Comparison of ENCODE assay signal across 8 mouse cellular contexts in genomic region chr3:105114269-105114668, GRCm38 (mm10). TPM values are rescaled to one million over a fixed set of nuclear protein-coding genes. Genes with fewer than 3 reads are reported as not detected.
DNase-seq lines count a peak whose midpoint lies in the region; ATAC-seq and TF ChIP-seq lines count a peak whose summit lies in the region.

No protein-coding gene starts in this region.

- peak; percentile 64; the same call in 1 of the 2 replicates for TF ChIP-seq CTCF in testis, adult 2 months (IDR thresholded peaks at IDR 0.05; ENCODE audit: control insufficient read depth, insufficient read depth, insufficient replicate concordance, low read depth, low read length)

- no peaks in the 10 kb centered on the region for H3K27me3 ChIP-seq in kidney, embryonic 16.5 days (ENCODE audit: insufficient read depth, low read length)
- H3K27me3 ChIP-seq in limb, embryonic 15.5 days = no peaks in the 10 kb centered on the region
- H3K27me3 ChIP-seq in neural tube, embryonic 11.5 days (ENCODE audit: control insufficient read depth, insufficient read depth, low read length) = no peaks in the 10 kb centered on the region
- H3K27me3 ChIP-seq in testis, adult 2 months (ENCODE audit: control insufficient read depth, insufficient read depth, low read length) = no peaks in the 10 kb centered on the region

- ATAC-seq in kidney, embryonic 16.5 days (ENCODE audit: low FRiP score, low TSS enrichment) = peak; percentile 77; the same call in 1 of the 2 replicates
- ATAC-seq in limb, embryonic 15.5 days (ENCODE audit: insufficient number of reproducible peaks, low FRiP score, low TSS enrichment, low read depth) = 0 out of 2 replicates have a peak, but pooled peaks have one; percentile 24
- ATAC-seq in neural tube, embryonic 11.5 days (ENCODE audit: insufficient read depth, low FRiP score, low TSS enrichment) = peak; percentile 50; the same call in 1 of the 2 replicates

- 26% methylated on average over 2 of the region's 2 CpGs for WGBS in kidney, embryonic 16.5 days
- WGBS in limb, embryonic 15.5 days = 23% methylated on average over 2 of the region's 2 CpGs
- 30% methylated on average over 2 of the region's 2 CpGs for WGBS in neural tube, embryonic 11.5 days

- TF ChIP-seq POLR2A in testis, adult 2 months (IDR thresholded peaks at IDR 0.05; ENCODE audit: control insufficient read depth, low read depth, low read length) = no peak

- H3K4me3 ChIP-seq in kidney, embryonic 16.5 days (ENCODE audit: low read length) = no peak overlapping the region
- H3K4me3 ChIP-seq in limb, embryonic 15.5 days = no peak overlapping the region
- no peak overlapping the region for H3K4me3 ChIP-seq in neural tube, embryonic 11.5 days (ENCODE audit: low read depth, low read length)
- H3K4me3 ChIP-seq in testis, adult 2 months (ENCODE audit: control insufficient read depth, low read depth, low read length) = no peak overlapping the region

- no peaks in the 10 kb centered on the region for H3K4me1 ChIP-seq in kidney, embryonic 16.5 days (ENCODE audit: insufficient read depth, low read length)
- H3K4me1 ChIP-seq in limb, embryonic 15.5 days = peaks cover 9% of the 10 kb centered on the region
- no peaks in the 10 kb centered on the region for H3K4me1 ChIP-seq in neural tube, embryonic 11.5 days (ENCODE audit: control insufficient read depth, insufficient read depth, low read length)
- no peaks in the 10 kb centered on the region for H3K4me1 ChIP-seq in testis, adult 2 months (ENCODE audit: control insufficient read depth, insufficient read depth, low read length)

- H3K9me3 ChIP-seq in kidney, embryonic 16.5 days (ENCODE audit: low read length) = no peaks in the 10 kb centered on the region
- no peaks in the 10 kb centered on the region for H3K9me3 ChIP-seq in limb, embryonic 15.5 days
- H3K9me3 ChIP-seq in neural tube, embryonic 11.5 days (ENCODE audit: control insufficient read depth, low read length) = no peaks in the 10 kb centered on the region

- peak; percentile 88 for DNase-seq in 3T3-L1 (ENCODE audit: low read depth, low spot score)
- peak; percentile 49 to 65 for DNase-seq in adrenal gland, adult 18-20 months (ENCODE audit: low spot score in 2 of 2)
- DNase-seq in embryo, embryonic 11 days = peak; percentile 80
- DNase-seq in heart, adult 8-10 months (ENCODE audit: low spot score) = peak; percentile 65
- peak; percentile 69 for DNase-seq in neural tube, embryonic 11.5 days (ENCODE audit: low spot score)

- H3K9ac ChIP-seq in kidney, embryonic 16.5 days (replicated peaks; ENCODE audit: low read length) = no peak overlapping the region
- no peak overlapping the region for H3K9ac ChIP-seq in limb, embryonic 15.5 days
- H3K9ac ChIP-seq in neural tube, embryonic 11.5 days (ENCODE audit: low read length) = no peak overlapping the region

- no peaks in the 10 kb centered on the region for H3K36me3 ChIP-seq in kidney, embryonic 16.5 days (ENCODE audit: insufficient read depth, low read length)
- no peaks in the 10 kb centered on the region for H3K36me3 ChIP-seq in limb, embryonic 15.5 days
- no peaks in the 10 kb centered on the region for H3K36me3 ChIP-seq in neural tube, embryonic 11.5 days (ENCODE audit: control insufficient read depth, insufficient read depth, low read length)
- no peaks in the 10 kb centered on the region for H3K36me3 ChIP-seq in testis, adult 2 months (ENCODE audit: control insufficient read depth, insufficient read depth, low read length)

- no peak overlapping the region for H3K4me2 ChIP-seq in kidney, embryonic 16.5 days (replicated peaks; ENCODE audit: low read depth, low read length)
- no peak overlapping the region for H3K4me2 ChIP-seq in limb, embryonic 15.5 days
- no peak overlapping the region for H3K4me2 ChIP-seq in neural tube, embryonic 11.5 days (ENCODE audit: low read depth)

- no peak overlapping the region for H3K27ac ChIP-seq in kidney, embryonic 16.5 days (ENCODE audit: low read length)
- H3K27ac ChIP-seq in limb, embryonic 15.5 days = no peak overlapping the region
- H3K27ac ChIP-seq in neural tube, embryonic 11.5 days (ENCODE audit: low read depth, low read length) = no peak overlapping the region
- no peak overlapping the region for H3K27ac ChIP-seq in testis, adult 2 months (ENCODE audit: control insufficient read depth, insufficient read depth, low read depth, low read length)

RNA-seq across cellular contexts. Expression of gene 4930564D02Rik, which starts 47.6 kb away (rescaled TPM):
- not detected for total RNA-seq in adrenal gland, adult 18-20 months (2021)
- total RNA-seq in heart, adult 8-10 months (2022) = not detected
- not detected in 2 replicates for polyA plus RNA-seq in kidney, embryonic 16.5 days (2015; fragmentation: Nextera tagmentation; extraction: Ambion mirVana)
- polyA plus RNA-seq in limb, embryonic 15.5 days (2015; fragmentation: Nextera tagmentation; extraction: Ambion mirVana) = not detected in 2 replicates
- not detected in 2 replicates for polyA plus RNA-seq in neural tube, embryonic 11.5 days (2014; fragmentation: Nextera tagmentation; extraction: Ambion mirVana)
- polyA plus RNA-seq in testis, adult 2 months (2012; rRNA removed) = 1.2 and 1.8 TPM in 2 replicates

Comparison
In these comparisons a context has a peak if more than half of its experiments do, and no peak if none do; other contexts are left out.
1. ATAC-seq: peak in every context shown above with its lines; median percentile 77 in kidney, embryonic 16.5 days; 50 in neural tube, embryonic 11.5 days; 24 in limb, embryonic 15.5 days.